ENCODE assay signal across 9 mouse cellular contexts in genomic region chrX:73869334-73869733, GRCm38 (mm10). TPM values are rescaled to one million over a fixed set of nuclear protein-coding genes. Genes with fewer than 3 reads are reported as not detected.
DNase-seq lines count a peak whose midpoint lies in the region; ATAC-seq and TF ChIP-seq lines count a peak whose summit lies in the region.
"Had no signal": no experiment of that assay in that cellular context is flagged by ENCODE, and none has a peak within 500 bp of the region (broad histone marks: within the 10 kb centered on the region; RNA-seq: fewer than 3 reads in every experiment).

No protein-coding gene starts in this region.

- H3K4me1 ChIP-seq in thymus, adult 2 months (replicated peaks; ENCODE audit: control insufficient read depth, insufficient read depth, low read length): no peaks in the 10 kb centered on the region

- no peak overlapping the region for H3K27ac ChIP-seq in thymus, adult 2 months (ENCODE audit: control insufficient read depth, insufficient read depth, low read length)

- H3K36me3 ChIP-seq in thymus, adult 2 months (ENCODE audit: control insufficient read depth, insufficient read depth, low read length): no peaks in the 10 kb centered on the region

- TF ChIP-seq CTCF in thymus, adult 2 months (IDR thresholded peaks at IDR 0.05; ENCODE audit: borderline replicate concordance, control insufficient read depth, extremely low read depth, insufficient read depth, low read length, poor library complexity): no peak

- ATAC-seq in monocyte, adult 5-6 weeks (replicated peaks; ENCODE audit: insufficient number of reproducible peaks, low FRiP score, low TSS enrichment, poor library complexity, severe bottlenecking): no peak

- peak; percentile 24 to 65 for DNase-seq in heart, postnatal 10 days
- DNase-seq in heart, postnatal 25 days (ENCODE audit: low spot score): no peak
- peak; percentile 10 for DNase-seq in thymus, adult 2 months
- no peak for DNase-seq in thymus, adult 18-20 months
- peak; percentile 16 for DNase-seq in hindlimb bud, embryonic 11.5 days (ENCODE audit: extremely low spot score, low read depth, low spot score)
- no peak for DNase-seq in left cerebral cortex, postnatal 36 days (ENCODE audit: low spot score in 2 of 2)
- DNase-seq in frontal cortex, postnatal 25 days (ENCODE audit: low spot score in 2 of 2): no peak

- intact Hi-C loops in heart, postnatal 10 days (cut with DNase I): no loop called here
- intact Hi-C loops in heart, postnatal 25 days (cut with DNase I): no loop called here
- intact Hi-C loops in left cerebral cortex, postnatal 36 days (cut with DNase I): no loop called here

- 22% methylated on average over 5 of the region's 5 CpGs for WGBS in thymus, adult 2 months

- TF ChIP-seq POLR2A in thymus, adult 2 months (IDR thresholded peaks at IDR 0.05; ENCODE audit: control insufficient read depth, extremely low read depth, insufficient read depth, low read length, poor library complexity): no peak

- H3K4me3 ChIP-seq in thymus, adult 2 months (ENCODE audit: control insufficient read depth, insufficient read depth, low read length): no peak overlapping the region

- no peaks in the 10 kb centered on the region for H3K27me3 ChIP-seq in thymus, adult 2 months (ENCODE audit: control insufficient read depth, insufficient read depth, low read length)

RNA-seq across cellular contexts. Expression of gene Avpr2, which starts 22.6 kb away (rescaled TPM):
- not detected for total RNA-seq in heart, postnatal 10 days (2021)
- not detected for total RNA-seq in heart, postnatal 25 days (2021)
- polyA plus RNA-seq in thymus, adult 2 months (2012; rRNA removed): 0.06 and 0.26 TPM in 2 replicates
- not detected for total RNA-seq in left cerebral cortex, postnatal 36 days (2021)
- 0.96 to 1.9 TPM (median 1.3 TPM) in 3 replicates for total RNA-seq in monocyte, adult 5-6 weeks (2017)
- total RNA-seq: midbrain, postnatal 0 days had no signal
- polyA plus RNA-seq: midbrain, postnatal 0 days had no signal

RNA-seq across cellular contexts. Expression of gene L1cam, which starts 26.6 kb away (rescaled TPM):
- total RNA-seq in heart, postnatal 10 days (2021): 1 to 10 TPM; 1.5 to 1.6 TPM
- total RNA-seq in heart, postnatal 25 days (2021): 1 to 10 TPM; 2.2 to 2.3 TPM
- 7.1 and 7.5 TPM in 2 replicates for polyA plus RNA-seq in thymus, adult 2 months (2012; rRNA removed)
- 100 to 1,000 TPM; 131 to 179 TPM for total RNA-seq in left cerebral cortex, postnatal 36 days (2021)
- total RNA-seq in monocyte, adult 5-6 weeks (2017): 59.8 to 83.7 TPM (median 81.0 TPM) in 3 replicates

RNA-seq across cellular contexts. Expression of gene Pdzd4, which starts 44.6 kb away (rescaled TPM):
- 1 to 10 TPM; 2.7 to 2.9 TPM for total RNA-seq in heart, postnatal 10 days (2021)
- 1 to 10 TPM; 1.7 to 1.8 TPM for total RNA-seq in heart, postnatal 25 days (2021)
- 6.2 and 7.3 TPM in 2 replicates for polyA plus RNA-seq in thymus, adult 2 months (2012; rRNA removed)
- total RNA-seq in left cerebral cortex, postnatal 36 days (2021): 100 to 1,000 TPM; 116 to 121 TPM
- 0.68 to 2.9 TPM (median 1.9 TPM) in 3 replicates for total RNA-seq in monocyte, adult 5-6 weeks (2017)

RNA-seq across cellular contexts. Expression of gene Arhgap4, which starts 52.3 kb away (rescaled TPM):
- 1 to 10 TPM; 1.8 to 2.5 TPM for total RNA-seq in heart, postnatal 10 days (2021)
- 1 to 10 TPM; 1.5 to 1.8 TPM for total RNA-seq in heart, postnatal 25 days (2021)
- 574 and 583 TPM in 2 replicates for polyA plus RNA-seq in thymus, adult 2 months (2012; rRNA removed)
- 1 to 10 TPM; 3.0 to 6.6 TPM for total RNA-seq in left cerebral cortex, postnatal 36 days (2021)
- total RNA-seq in monocyte, adult 5-6 weeks (2017): 164 to 232 TPM (median 166 TPM) in 3 replicates

RNA-seq across cellular contexts. Expression of gene Naa10, which starts 52.4 kb away (rescaled TPM):
- 10 to 100 TPM; 60.1 to 69.0 TPM for total RNA-seq in heart, postnatal 10 days (2021)
- total RNA-seq in heart, postnatal 25 days (2021): 10 to 100 TPM; 61.5 to 69.3 TPM
- polyA plus RNA-seq in thymus, adult 2 months (2012; rRNA removed): 82.0 and 102 TPM in 2 replicates
- 10 to 100 TPM; 52.5 to 54.7 TPM for total RNA-seq in left cerebral cortex, postnatal 36 days (2021)
- total RNA-seq in monocyte, adult 5-6 weeks (2017): 32.0 to 50.3 TPM (median 42.9 TPM) in 3 replicates

Comparison
In these comparisons a context has a peak if more than half of its experiments do, and no peak if none do; other contexts are left out.
1. DNase-seq: peak in heart, postnatal 10 days (2 of 2), thymus, adult 2 months (single experiment) and hindlimb bud, embryonic 11.5 days (single experiment); none in heart, postnatal 25 days (single experiment), thymus, adult 18-20 months (0 of 2), left cerebral cortex, postnatal 36 days (0 of 2) and frontal cortex, postnatal 25 days (0 of 2).
2. RNA of gene L1cam, which starts 26.6 kb away (total RNA-seq): 131 to 179 TPM in left cerebral cortex, postnatal 36 days and 59.8 to 83.7 TPM in monocyte, adult 5-6 weeks; 2.2 to 2.3 TPM in heart, postnatal 25 days and 1.5 to 1.6 TPM in heart, postnatal 10 days; every median in the first group is over 10 times any median in the second.
3. RNA of gene Pdzd4, which starts 44.6 kb away (total RNA-seq): 116 to 121 TPM in left cerebral cortex, postnatal 36 days; 2.7 to 2.9 TPM in heart, postnatal 10 days, 0.68 to 2.9 TPM in monocyte, adult 5-6 weeks and 1.7 to 1.8 TPM in heart, postnatal 25 days; every median in the first group is over 10 times any median in the second.